Mouse (Mus musculus) heart, embryonic 10.5 days (tissue): ENCODE data around the gene Padi4. TPM values are rescaled to one million over a fixed set of nuclear protein-coding genes. Genes with fewer than 3 reads are reported as not detected.

Source experiments
- DNase-seq: peaks from one replicate; pipeline ENCODE4 v3.0.0-alpha.2; 2017; ENCODE audit warnings: low spot score
- H3K27ac ChIP-seq: fragments of 300-500 bp; sonication (generic); 2 replicates; pipeline ENCODE4 v1.5.1; 2016; ENCODE audit warnings: mild to moderate bottlenecking
- H3K27me3 ChIP-seq: fragments of 300-500 bp; sonication (generic); 2 replicates; pipeline ENCODE4 v1.6.1; 2016; ENCODE audit warnings: mild to moderate bottlenecking; ENCODE audit not compliant: poor library complexity, insufficient read depth, severe bottlenecking
- H3K36me3 ChIP-seq: fragments of 300-500 bp; sonication (generic); 2 replicates; pipeline ENCODE4 v1.6.1; 2016; ENCODE audit warnings: mild to moderate bottlenecking, moderate library complexity
- H3K4me1 ChIP-seq: fragments of 300-500 bp; sonication (generic); 2 replicates; pipeline ENCODE4 v1.6.1; 2016; ENCODE audit warnings: mild to moderate bottlenecking
- H3K4me3 ChIP-seq: fragments of 300-500 bp; sonication (generic); 2 replicates; pipeline ENCODE4 v1.5.1; 2016; ENCODE audit warnings: mild to moderate bottlenecking, moderate library complexity
- H3K9me3 ChIP-seq: fragments of 300-500 bp; sonication (generic); 2 replicates; pipeline ENCODE4 v1.6.1; 2016; ENCODE audit warnings: mild to moderate bottlenecking, moderate library complexity
- WGBS: fragments of 180-500 bp; shearing (Covaris S2); methylation state at CpG from one replicate; pipeline ENCODE4 v1.1.7; 2016; 5-methylcytosine and 5-hydroxymethylcytosine counted together
- polyA plus RNA-seq: library from polyadenylated mRNA; unstranded; fragments of >200 nt; fragmentation: Nextera tagmentation; extraction: Ambion mirVana; gene quantifications from 2 replicates; pipeline ENCODE4 v1.2.1, GENCODE M21; 2016

The Padi4 gene
- polyA plus RNA-seq, 1 experiment from 2014 or later = 1.9 TPM

DNA sequence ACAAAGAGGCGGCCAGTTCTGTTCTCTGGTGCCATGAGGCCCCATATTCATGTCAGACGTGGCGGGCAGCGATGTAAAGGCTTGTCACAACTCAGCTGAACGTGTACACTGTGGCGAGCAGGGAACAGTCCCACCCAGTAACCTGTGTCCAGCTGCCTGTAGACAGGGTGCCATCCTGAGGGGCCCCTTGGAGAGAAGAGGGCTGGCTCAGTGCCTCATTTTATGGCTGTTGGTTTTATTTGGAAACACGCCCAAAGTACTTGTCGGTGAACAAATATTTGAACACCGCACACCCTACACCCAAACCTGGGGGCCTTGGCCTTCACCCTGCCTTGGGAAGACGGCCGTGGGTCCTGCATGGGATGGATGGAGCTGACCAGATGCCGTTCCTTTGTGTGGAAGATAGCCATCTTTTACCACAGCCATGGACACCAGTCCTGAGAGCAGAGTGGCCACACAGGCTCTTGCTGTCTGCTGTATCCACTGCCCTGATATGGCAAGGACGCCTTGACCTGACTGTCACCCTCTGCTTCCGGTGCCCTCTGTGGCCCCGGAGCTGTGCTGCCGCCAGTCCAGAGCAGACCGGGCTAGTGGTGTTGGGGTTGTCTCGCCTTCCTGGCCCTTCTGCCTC, 65.6 kb downstream of the Padi4 start:
- peaks cover 90% of the 10 kb centered on the region for H3K36me3 ChIP-seq
- WGBS = 88% methylated on average over 18 of the region's 18 CpGs

DNA sequence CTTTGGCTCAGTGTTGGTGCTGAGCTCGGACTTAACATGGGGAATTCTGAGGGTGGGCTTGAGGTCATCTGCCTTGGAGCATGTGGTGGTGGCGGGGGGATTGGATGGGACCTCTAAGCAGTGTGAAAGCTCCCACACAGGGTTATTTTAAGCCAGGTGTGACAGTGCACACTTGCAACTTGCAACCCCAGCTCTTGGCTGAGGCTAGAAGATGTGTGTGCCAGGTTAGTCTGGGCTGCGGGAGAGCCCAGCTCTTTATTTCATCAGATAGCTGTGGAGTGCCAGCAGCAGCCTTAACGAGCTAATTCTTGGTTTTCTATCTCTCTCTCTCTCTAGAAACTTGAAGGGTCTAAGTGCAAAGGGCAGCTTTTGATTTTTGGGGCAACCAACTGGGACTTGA, 66.4 kb downstream of the Padi4 start:
- Histone ChIP-seq H3K36me3 (peaks cover 82% of the 10 kb centered on the region), H3K4me1 (peaks cover 63% of the 10 kb centered on the region)

More for the DNA sequence above, 65.6 kb downstream of the Padi4 start:
- peaks cover 67% of the 10 kb centered on the region for H3K4me1 ChIP-seq
- no peaks in the 10 kb centered on the region for H3K27me3 ChIP-seq
- H3K27ac ChIP-seq = no peak overlapping the region; the same call in 1 of the 2 replicates
- H3K4me3 ChIP-seq = no peak overlapping the region
- DNase-seq = no peak
- no peaks in the 10 kb centered on the region for H3K9me3 ChIP-seq

DNA sequence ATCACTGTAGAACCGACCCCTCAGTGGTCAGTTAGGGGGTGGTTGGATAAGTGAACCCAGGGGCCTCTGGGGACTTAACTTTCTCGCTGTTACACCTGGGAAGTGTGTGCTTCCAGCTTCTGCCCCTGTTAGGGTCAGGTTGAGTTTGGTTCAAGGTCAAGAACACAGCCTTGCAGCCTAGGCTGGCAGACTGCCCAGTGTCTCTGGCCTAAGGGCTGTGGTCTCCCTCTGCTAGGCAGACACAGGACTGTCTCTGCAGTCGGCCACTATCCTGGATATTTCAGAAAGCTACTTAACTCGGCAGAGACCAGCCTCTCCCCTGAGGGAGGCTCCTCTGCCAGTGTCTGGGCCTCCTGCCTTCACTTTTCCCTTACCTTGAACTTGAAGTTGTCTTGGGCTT, 69.9 kb downstream of the Padi4 start:
- H3K36me3 ChIP-seq = peaks cover 48% of the 10 kb centered on the region
- H3K4me3 ChIP-seq = peak overlapping the region; percentile 96
- DNase-seq = no peak

More for the DNA sequence above, 66.4 kb downstream of the Padi4 start:
- no peak for DNase-seq
- Histone ChIP-seq H3K9me3 (no peaks in the 10 kb centered on the region), H3K27ac (no peak overlapping the region), H3K27me3 (no peaks in the 10 kb centered on the region), H3K4me3 (no peak overlapping the region)
- WGBS = 82% methylated on average over 4 of the region's 4 CpGs

DNA sequence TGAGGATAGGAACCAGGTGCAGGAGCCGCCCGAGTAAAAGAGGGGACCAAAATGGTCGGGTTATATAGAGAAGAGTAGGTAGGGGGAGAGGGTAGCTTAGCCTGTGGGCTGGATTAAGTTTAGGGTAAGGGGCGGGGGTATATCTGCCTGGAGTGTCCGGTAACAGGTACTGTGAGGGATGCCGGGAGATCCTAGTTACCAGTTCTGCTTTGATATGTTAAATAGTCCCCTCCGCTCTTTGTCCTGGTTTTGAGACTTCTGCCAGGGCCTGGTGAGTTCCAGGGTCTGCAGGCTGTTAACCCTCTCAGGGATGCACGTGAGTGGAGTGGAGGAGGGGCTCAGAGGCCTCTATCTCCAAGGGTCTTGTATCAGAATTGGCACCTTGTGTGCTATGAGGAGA, 70.4 kb downstream of the Padi4 start:
- peaks cover 42% of the 10 kb centered on the region for H3K36me3 ChIP-seq
- no peaks in the 10 kb centered on the region for H3K9me3 ChIP-seq
- H3K27me3 ChIP-seq = peaks cover 20% of the 10 kb centered on the region
- peak overlapping the region; percentile 96 for H3K4me3 ChIP-seq
- no peak for DNase-seq
- H3K27ac ChIP-seq = peak overlapping the region; percentile 98
- WGBS = 30% methylated on average over 8 of the region's 8 CpGs
- peaks cover 61% of the 10 kb centered on the region for H3K4me1 ChIP-seq

More for the DNA sequence above, 69.9 kb downstream of the Padi4 start:
- WGBS = 58% methylated on average over 4 of the region's 4 CpGs
- no peaks in the 10 kb centered on the region for H3K9me3 ChIP-seq
- H3K4me1 ChIP-seq = peaks cover 64% of the 10 kb centered on the region
- peaks cover 15% of the 10 kb centered on the region for H3K27me3 ChIP-seq
- peak overlapping the region; percentile 98 for H3K27ac ChIP-seq

DNA sequence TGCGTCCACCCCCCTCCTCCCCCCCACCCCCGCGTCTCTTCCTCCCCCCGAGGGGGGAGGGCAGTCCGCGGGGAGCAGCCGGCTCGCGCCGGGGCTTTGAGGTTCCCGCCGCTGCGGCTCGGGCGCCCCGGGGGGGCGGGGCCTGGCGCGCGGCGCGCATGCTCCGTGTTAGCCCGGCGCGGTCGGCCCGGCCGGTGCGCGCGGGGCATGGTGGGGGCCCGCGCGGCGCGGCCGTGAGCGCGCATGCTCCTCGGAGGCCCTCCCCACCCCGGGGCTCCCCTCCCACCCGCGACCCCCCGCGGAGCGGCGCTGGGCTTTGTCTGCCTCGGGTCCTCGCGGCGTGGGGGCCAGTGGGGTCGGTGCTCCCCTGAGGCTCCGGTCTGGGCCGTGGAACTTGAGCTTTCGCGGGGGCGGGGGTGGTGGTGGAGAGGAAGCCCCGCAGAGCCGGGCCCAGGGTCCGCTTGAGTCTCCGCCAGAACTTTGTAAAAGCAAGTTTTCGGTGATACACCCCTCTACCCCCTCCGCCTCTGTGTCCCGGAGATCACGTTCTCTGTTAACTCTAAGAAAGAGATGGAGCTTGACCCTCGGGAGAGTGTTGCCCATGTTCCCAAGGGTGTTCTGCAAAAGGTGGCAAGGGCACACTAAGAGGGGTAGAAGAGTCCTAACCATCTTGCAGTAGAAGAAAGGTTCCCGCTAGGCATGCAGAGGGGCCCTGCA, 71.3 kb downstream of the Padi4 start:
- Histone ChIP-seq H3K27ac (peak overlapping the region; percentile 98), H3K4me3 (peak overlapping the region; percentile 96), H3K27me3 (peaks cover 25% of the 10 kb centered on the region), H3K36me3 (peaks cover 34% of the 10 kb centered on the region), H3K4me1 (peaks cover 52% of the 10 kb centered on the region), H3K9me3 (no peaks in the 10 kb centered on the region)
- DNase-seq = peak; percentile 85
- WGBS = 4% methylated on average over 35 of the region's 68 CpGs

DNA sequence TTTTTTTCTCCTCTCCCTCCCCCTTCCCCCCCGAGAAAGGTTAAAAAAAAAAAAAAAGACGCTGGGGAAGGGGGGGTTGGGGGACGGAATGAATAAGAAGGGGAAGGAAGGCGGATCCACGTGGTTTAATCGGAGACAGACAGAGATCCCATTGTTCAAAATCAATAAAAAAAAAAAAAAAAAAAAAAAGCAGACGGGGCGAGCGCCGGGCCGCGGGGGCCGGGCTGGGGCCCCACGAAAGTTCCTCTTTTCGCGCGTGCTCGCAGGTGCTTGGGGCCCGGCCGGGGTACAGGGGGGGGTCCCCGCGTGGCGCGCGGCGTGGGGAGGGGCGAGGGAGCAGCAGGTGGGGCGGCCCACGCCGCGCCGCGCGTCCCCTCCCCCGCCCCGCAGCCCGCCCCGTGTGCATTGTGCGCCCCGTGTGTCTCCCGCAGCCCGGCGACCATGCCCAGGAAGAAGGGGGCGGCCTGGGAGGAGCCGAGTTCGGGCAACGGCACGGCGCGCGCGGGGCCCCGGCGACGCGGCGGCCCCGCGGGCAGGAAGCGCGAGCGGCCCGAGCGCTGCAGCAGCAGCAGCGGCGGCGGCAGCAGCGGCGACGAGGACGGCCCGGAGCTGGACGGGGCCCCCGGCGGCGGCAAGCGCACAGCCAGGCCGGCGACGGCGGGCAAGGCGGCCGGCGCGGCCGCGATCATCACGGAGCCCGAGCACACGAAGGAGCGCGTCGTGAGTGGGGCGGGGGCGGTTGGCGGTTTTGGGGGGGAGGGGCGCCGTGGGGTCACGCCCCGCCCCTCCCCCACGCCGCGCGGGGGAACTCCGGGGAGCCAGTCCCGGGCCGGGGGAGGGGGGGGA, 72.1 kb downstream of the Padi4 start:
- Histone ChIP-seq H3K27me3 (peaks cover 25% of the 10 kb centered on the region), H3K36me3 (peaks cover 26% of the 10 kb centered on the region), H3K4me3 (peak overlapping the region; percentile 96), H3K9me3 (no peaks in the 10 kb centered on the region), H3K27ac (peak overlapping the region; percentile 98), H3K4me1 (peaks cover 44% of the 10 kb centered on the region)
- no peak for DNase-seq
- WGBS = 6% methylated on average over 86 of the region's 107 CpGs

DNA sequence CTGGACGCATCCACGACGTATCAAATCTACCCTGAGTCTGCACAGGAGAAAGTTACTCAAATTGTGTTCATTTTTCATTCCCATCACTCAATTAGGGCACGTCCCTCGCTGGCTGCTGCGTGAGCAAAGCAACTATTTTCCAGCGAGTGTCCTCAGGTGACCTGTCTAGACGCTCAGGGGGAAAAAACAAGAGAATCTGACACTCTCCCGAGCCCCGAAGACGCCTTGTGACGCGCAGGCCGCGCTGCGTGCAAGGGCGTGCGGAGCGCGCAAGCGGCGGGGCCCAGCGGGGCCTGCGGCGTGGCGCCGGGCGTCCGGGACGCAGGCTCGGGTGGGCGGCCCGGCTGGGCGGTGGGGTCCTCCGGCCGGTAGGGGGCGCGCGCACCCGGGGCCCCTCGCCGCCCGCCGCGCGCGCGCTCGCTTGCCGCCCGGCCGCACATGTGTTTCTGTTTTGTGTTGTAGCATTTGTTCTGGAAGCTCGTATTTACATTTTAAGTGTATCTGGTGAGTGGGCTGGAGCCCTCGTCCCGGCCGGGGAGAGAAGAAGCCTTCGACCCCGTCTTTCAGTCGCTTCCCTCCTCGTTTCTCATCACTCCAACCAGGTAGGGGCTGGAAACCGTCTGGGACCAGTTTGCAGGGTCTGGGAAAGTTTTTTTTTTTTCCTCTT, 72.9 kb downstream of the Padi4 start:
- H3K27ac ChIP-seq = peak overlapping the region; percentile 98
- peaks cover 19% of the 10 kb centered on the region for H3K36me3 ChIP-seq
- H3K27me3 ChIP-seq = peaks cover 25% of the 10 kb centered on the region
- peak overlapping the region; percentile 96 for H3K4me3 ChIP-seq
- no peaks in the 10 kb centered on the region for H3K9me3 ChIP-seq
- peaks cover 41% of the 10 kb centered on the region for H3K4me1 ChIP-seq
- DNase-seq = peak; percentile 89
- 1% methylated on average over 61 of the region's 61 CpGs for WGBS

DNA sequence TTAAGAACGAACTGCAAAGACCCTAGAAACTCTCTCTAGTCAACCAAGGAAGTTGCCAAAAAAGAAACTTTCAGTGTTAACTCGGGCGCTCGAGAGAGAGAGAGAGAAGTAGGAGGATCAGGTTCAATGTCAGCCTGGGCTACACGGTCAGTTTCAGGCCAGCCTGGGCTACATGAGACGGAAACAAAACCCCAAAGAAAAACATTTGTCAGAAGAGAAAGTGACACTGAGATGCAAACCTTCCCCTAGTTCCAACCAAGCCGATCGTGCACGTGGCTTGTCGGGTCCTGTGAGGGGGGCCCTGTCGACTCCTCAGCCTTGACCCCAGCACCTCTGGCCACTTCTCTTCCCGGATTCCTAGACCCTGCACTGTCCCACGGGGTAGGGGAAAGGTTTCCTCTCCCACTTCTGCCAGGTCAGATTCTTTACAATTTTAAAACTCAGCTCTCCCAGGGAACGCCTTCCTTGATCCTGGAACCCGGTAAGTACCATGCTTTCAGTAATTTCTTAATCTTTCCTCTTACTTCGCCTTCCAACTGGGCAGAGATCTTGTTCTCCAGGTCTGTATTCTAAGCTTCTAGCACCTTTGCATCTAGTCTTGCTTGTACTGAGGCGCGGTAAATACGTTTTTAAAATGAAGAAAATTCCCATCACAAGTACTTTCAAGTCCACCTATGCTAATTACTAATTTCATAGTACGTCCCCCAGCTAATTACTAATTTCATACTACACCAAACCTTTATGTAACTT, 73.6 kb downstream of the Padi4 start, which contains the start of gene Rcc2:
Rcc2 (plus strand) TSS at position 273 of the 750 bp plus-strand sequence.
- 6% methylated on average over 20 of the region's 20 CpGs for WGBS

DNA sequence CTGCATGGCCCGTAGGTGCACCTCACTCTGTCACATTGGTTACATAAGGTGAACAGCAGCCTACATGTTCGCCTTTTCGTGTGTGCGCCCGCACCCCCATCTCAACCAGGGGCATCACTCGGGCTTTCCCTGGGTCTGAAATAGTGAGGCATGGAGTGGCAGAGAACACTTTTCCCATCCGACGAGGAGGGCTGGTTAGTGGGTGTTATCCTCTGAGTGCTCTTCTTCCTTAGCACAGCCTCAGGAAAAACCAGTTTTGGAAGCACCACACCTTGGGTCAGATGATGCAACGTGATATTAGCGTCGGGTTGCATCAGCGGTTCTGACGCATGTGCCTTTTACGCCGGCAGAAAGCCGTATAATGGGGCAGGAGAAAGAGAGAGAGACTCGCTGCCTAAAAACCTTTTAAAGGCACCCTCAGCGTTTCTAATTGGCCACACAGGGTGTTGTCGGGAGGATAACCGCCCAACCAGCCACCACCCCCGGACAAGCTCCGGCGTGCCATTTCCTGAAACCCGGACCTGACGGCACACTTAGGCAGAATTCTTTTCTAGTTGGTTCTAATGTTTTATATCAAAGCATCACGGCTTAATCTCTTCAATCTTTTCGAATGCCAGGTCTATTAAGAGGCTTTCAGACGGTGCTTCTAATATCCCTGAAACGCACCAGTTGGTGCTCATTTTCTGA, 74.5 kb downstream of the Padi4 start:
- Histone ChIP-seq H3K4me3 (peak overlapping the region; percentile 96), H3K27ac (peak overlapping the region; percentile 98; the same call in 1 of the 2 replicates), H3K4me1 (peaks cover 34% of the 10 kb centered on the region), H3K27me3 (peaks cover 25% of the 10 kb centered on the region), H3K36me3 (0 out of 2 replicates have a peak, but pooled peaks cover 3% of the 10 kb centered on the region), H3K9me3 (no peaks in the 10 kb centered on the region)
- WGBS = 6% methylated on average over 29 of the region's 29 CpGs
- DNase-seq = peak; percentile 88

More for the DNA sequence above, 73.6 kb downstream of the Padi4 start, which contains the start of gene Rcc2:
- peaks cover 12% of the 10 kb centered on the region for H3K36me3 ChIP-seq
- peaks cover 42% of the 10 kb centered on the region for H3K4me1 ChIP-seq
- H3K9me3 ChIP-seq = no peaks in the 10 kb centered on the region
- peaks cover 25% of the 10 kb centered on the region for H3K27me3 ChIP-seq
- peak within 1 kb of the TSS; percentile 98 for H3K27ac ChIP-seq
- H3K4me3 ChIP-seq = peak within 1 kb of the TSS; percentile 96
- DNase-seq = no peak
